Mouse (Mus musculus): ENCODE data around the gene Amigo2. TPM values are rescaled to one million over a fixed set of nuclear protein-coding genes. Genes with fewer than 3 reads are reported as not detected.

Amigo2 gene
- total and polyA plus RNA-seq, 3 experiments = not detected

DNA sequence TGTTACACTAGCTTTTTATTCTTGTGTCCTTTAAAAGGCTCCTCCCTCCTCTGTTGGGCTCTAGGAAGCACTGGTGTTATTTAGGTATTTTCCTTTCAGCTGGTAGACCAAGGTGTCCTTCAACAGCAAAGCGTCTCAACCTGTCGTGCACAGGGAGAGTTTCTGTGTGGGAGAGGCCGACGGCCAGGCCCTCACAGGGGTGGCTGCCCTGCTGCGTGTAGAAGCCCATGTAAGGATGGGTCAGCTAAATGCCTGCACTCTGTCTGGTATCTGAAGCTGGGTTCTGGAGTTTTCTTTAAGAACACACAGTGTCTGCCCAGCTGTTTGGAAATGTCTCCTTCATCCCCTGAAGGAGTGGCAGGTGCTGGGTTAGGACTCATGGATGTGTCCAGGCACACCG lies 43.3 kb upstream of the Amigo2 start:
- Histone ChIP-seq H3K27ac (ENCODE audit: control insufficient read depth, low read depth, low read length) (no peak overlapping the region), H3K27me3 (ENCODE audit: control insufficient read depth in 1 of 2, insufficient read depth in 2 of 2, low read length in 2 of 2) (no peaks in the 10 kb centered on the region), H3K9ac (ENCODE audit: control insufficient read depth, low read depth, low read length, poor library complexity, severe bottlenecking) (no peak overlapping the region), H3K79me2 (ENCODE audit: control insufficient read depth, insufficient read depth, low read length, poor library complexity) (no peaks in the 10 kb centered on the region), H3K36me3 (ENCODE audit: control insufficient read depth in 1 of 2, insufficient read depth in 2 of 2, low read length in 2 of 2) (no peaks in the 10 kb centered on the region), H3K4me3 (ENCODE audit: control insufficient read depth in 1 of 2, insufficient read depth in 1 of 2, low read depth in 2 of 2, low read length in 2 of 2) (no peak overlapping the region), H3K9me3 (replicated peaks; ENCODE audit: insufficient read depth, low read length) (no peaks in the 10 kb centered on the region), H3K4me1 (ENCODE audit: control insufficient read depth in 1 of 2, insufficient read depth in 2 of 2, low read length in 2 of 2) (no peaks in the 10 kb centered on the region)
- TF ChIP-seq MYB (IDR thresholded peaks at IDR 0.05; ENCODE audit: low read depth, low read length) (no peak), ZMIZ1 (IDR thresholded peaks at IDR 0.05; ENCODE audit: low read depth, low read length) (no peak), USF1 (IDR thresholded peaks at IDR 0.05; ENCODE audit: low read depth, low read length) (no peak), ZNF384 (IDR thresholded peaks at IDR 0.05; ENCODE audit: low read depth, low read length) (no peak), TAL1 (IDR thresholded peaks at IDR 0.05; ENCODE audit: low read length) (no peak), GABPA (IDR thresholded peaks at IDR 0.05; ENCODE audit: low read depth, low read length) (no peak), CTCF (IDR thresholded peaks at IDR 0.05 in 2 of 3, conservative IDR thresholded peaks at IDR 0.05 in 1 of 3; ENCODE audit: control insufficient read depth in 1 of 3, insufficient read depth in 1 of 3, low read depth in 2 of 3, low read length in 3 of 3, poor library complexity in 1 of 3, severe bottlenecking in 1 of 3) (no peak), ELF1 (IDR thresholded peaks at IDR 0.05; ENCODE audit: low read depth, low read length) (no peak), ETS1 (IDR thresholded peaks at IDR 0.05; ENCODE audit: low read depth, low read length) (no peak), EP300 (IDR thresholded peaks at IDR 0.05; ENCODE audit: low read depth in 1 of 2, low read length in 2 of 2) (no peak), MAX (IDR thresholded peaks at IDR 0.05; ENCODE audit: low read length) (no peak), HCFC1 (IDR thresholded peaks at IDR 0.05; ENCODE audit: low read depth, low read length) (no peak), KAT2A (conservative IDR thresholded peaks at IDR 0.05; ENCODE audit: low read depth, low read length) (no peak), CHD2 (IDR thresholded peaks at IDR 0.05; ENCODE audit: low read length) (no peak), MXI1 (IDR thresholded peaks at IDR 0.05; ENCODE audit: low read depth, low read length) (no peak), ZKSCAN1 (IDR thresholded peaks at IDR 0.05; ENCODE audit: low read depth, low read length) (no peak)
- DNase-seq (ENCODE audit: low read depth, low spot score) = no peak

DNA sequence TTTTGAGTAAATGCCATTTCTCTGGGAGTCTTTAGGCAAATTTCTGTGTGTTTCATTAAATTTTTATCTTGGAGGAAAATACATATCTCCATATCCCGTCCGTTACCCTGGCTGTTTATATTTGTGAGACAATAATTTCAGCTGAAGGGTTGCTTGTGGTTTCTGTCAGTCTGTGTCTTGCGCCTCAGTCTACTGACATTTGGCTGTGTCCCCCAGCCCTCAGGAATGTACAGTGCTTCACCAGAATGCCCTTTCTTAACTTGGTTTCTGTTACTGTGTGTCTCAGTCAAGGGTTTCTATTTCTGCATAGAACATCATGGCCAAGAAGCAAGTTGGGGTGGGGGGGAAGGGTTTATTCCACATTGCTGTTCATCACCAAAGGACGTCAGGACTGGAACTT lies 42.1 kb upstream of the Amigo2 start:
- no peak for DNase-seq (ENCODE audit: low read depth, low spot score)
- no peaks in the 10 kb centered on the region for H3K9me3 ChIP-seq (replicated peaks; ENCODE audit: insufficient read depth, low read length)
- H3K9ac ChIP-seq (ENCODE audit: control insufficient read depth, low read depth, low read length, poor library complexity, severe bottlenecking) = no peak overlapping the region
- H3K27me3 ChIP-seq (ENCODE audit: control insufficient read depth in 1 of 2, insufficient read depth in 2 of 2, low read length in 2 of 2) = no peaks in the 10 kb centered on the region; a peak in 1 of 4 replicates
- no peaks in the 10 kb centered on the region for H3K4me1 ChIP-seq (ENCODE audit: control insufficient read depth in 1 of 2, insufficient read depth in 2 of 2, low read length in 2 of 2)
- no peaks in the 10 kb centered on the region for H3K79me2 ChIP-seq (ENCODE audit: control insufficient read depth, insufficient read depth, low read length, poor library complexity)
- H3K36me3 ChIP-seq (ENCODE audit: control insufficient read depth in 1 of 2, insufficient read depth in 2 of 2, low read length in 2 of 2) = no peaks in the 10 kb centered on the region
- no peak overlapping the region for H3K4me3 ChIP-seq (ENCODE audit: control insufficient read depth in 1 of 2, insufficient read depth in 1 of 2, low read depth in 2 of 2, low read length in 2 of 2)
- no peak for TF ChIP-seq RCOR1 (IDR thresholded peaks at IDR 0.05; ENCODE audit: low read depth, low read length)
- TF ChIP-seq POLR2AphosphoS2 (IDR thresholded peaks at IDR 0.05; ENCODE audit: low read length) = no peak
- no peak for TF ChIP-seq TCF12 (IDR thresholded peaks at IDR 0.05; ENCODE audit: low read depth, low read length)
- TF ChIP-seq MAX (IDR thresholded peaks at IDR 0.05; ENCODE audit: low read length) = no peak
- no peak for TF ChIP-seq GATA1 (IDR thresholded peaks at IDR 0.05; ENCODE audit: low read depth, low read length)
- TF ChIP-seq USF2 (IDR thresholded peaks at IDR 0.05; ENCODE audit: borderline replicate concordance in 1 of 2, insufficient read depth in 1 of 2, low read depth in 1 of 2, low read length in 2 of 2) = no peak
- TF ChIP-seq ZKSCAN1 (IDR thresholded peaks at IDR 0.05; ENCODE audit: low read depth, low read length) = no peak
- no peak for TF ChIP-seq MYC (IDR thresholded peaks at IDR 0.05; ENCODE audit: low read depth, low read length)
- TF ChIP-seq GABPA (IDR thresholded peaks at IDR 0.05; ENCODE audit: low read depth, low read length) = no peak
- TF ChIP-seq RAD21 (IDR thresholded peaks at IDR 0.05; ENCODE audit: low read depth, low read length) = no peak
- no peak for TF ChIP-seq KAT2A (conservative IDR thresholded peaks at IDR 0.05; ENCODE audit: low read depth, low read length)
- no peak for TF ChIP-seq CHD2 (IDR thresholded peaks at IDR 0.05; ENCODE audit: low read length)
- TF ChIP-seq POLR2A (IDR thresholded peaks at IDR 0.05; ENCODE audit: control insufficient read depth in 1 of 2, insufficient read depth in 1 of 2, low read depth in 1 of 2, low read length in 2 of 2, poor library complexity in 1 of 2) = no peak
- no peak for TF ChIP-seq MEF2A (IDR thresholded peaks at IDR 0.05; ENCODE audit: extremely low read depth, insufficient replicate concordance, low read depth, low read length, poor library complexity, severe bottlenecking)
- TF ChIP-seq BHLHE40 (IDR thresholded peaks at IDR 0.05; ENCODE audit: borderline replicate concordance, low read depth, low read length) = no peak
- no peak for TF ChIP-seq NELFE (IDR thresholded peaks at IDR 0.05; ENCODE audit: low read depth, low read length)
- TF ChIP-seq HCFC1 (IDR thresholded peaks at IDR 0.05; ENCODE audit: low read depth, low read length) = no peak
- no peak for TF ChIP-seq ETS1 (IDR thresholded peaks at IDR 0.05; ENCODE audit: low read depth, low read length)
- no peak for TF ChIP-seq MAZ (IDR thresholded peaks at IDR 0.05; ENCODE audit: low read depth, low read length)
- TF ChIP-seq SMC3 (IDR thresholded peaks at IDR 0.05; ENCODE audit: low read depth, low read length) = no peak
- H3K27ac ChIP-seq (ENCODE audit: control insufficient read depth, low read depth, low read length) = no peak overlapping the region

All from MEL (cell line).